In genomic region chr1:137802119-137802518, GRCm38 (mm10) we compare ENCODE assay signal across 12 mouse cellular contexts.
"Had no signal": no experiment of that assay in that cellular context is flagged by ENCODE, and none has a peak within 500 bp of the region (broad histone marks: within the 10 kb centered on the region; RNA-seq: fewer than 3 reads in every experiment).

No protein-coding gene starts in this region.

- H3K4me1 ChIP-seq: limb, embryonic 15.5 days; liver, embryonic 12.5 days; midbrain, embryonic 15.5 days; neural tube, embryonic 12.5 days had no signal

- H3K4me2 ChIP-seq: limb, embryonic 15.5 days; liver, embryonic 12.5 days; midbrain, embryonic 11.5 days; midbrain, embryonic 15.5 days; neural tube, embryonic 12.5 days had no signal

- H3K27ac ChIP-seq: kidney, postnatal 0 days; limb, embryonic 15.5 days; liver, embryonic 12.5 days; midbrain, embryonic 15.5 days; neural tube, embryonic 12.5 days; stomach, postnatal 0 days had no signal

- H3K27me3 ChIP-seq: limb, embryonic 15.5 days; liver, embryonic 12.5 days; midbrain, embryonic 15.5 days; neural tube, embryonic 12.5 days had no signal

- DNase-seq: kidney, postnatal 36 days; layer of hippocampus, adult 9-11 months; layer of hippocampus, postnatal 36 days; lung, postnatal 10 days; thymus, postnatal 4 days had no signal

- H3K36me3 ChIP-seq: limb, embryonic 15.5 days; liver, embryonic 12.5 days; midbrain, embryonic 15.5 days; neural tube, embryonic 12.5 days had no signal

- ATAC-seq: liver, embryonic 12.5 days; midbrain, embryonic 15.5 days had no signal

- H3K4me3 ChIP-seq: limb, embryonic 15.5 days; liver, embryonic 12.5 days; midbrain, embryonic 15.5 days; neural tube, embryonic 12.5 days had no signal

- H3K9me3 ChIP-seq: limb, embryonic 15.5 days; liver, embryonic 12.5 days; midbrain, embryonic 15.5 days; neural tube, embryonic 12.5 days had no signal

- H3K9ac ChIP-seq: limb, embryonic 15.5 days; liver, embryonic 12.5 days; midbrain, embryonic 15.5 days; neural tube, embryonic 12.5 days had no signal
